Mouse (Mus musculus): ENCODE data around the gene Gm17359. TPM values are rescaled to one million over a fixed set of nuclear protein-coding genes. Genes with fewer than 3 reads are reported as not detected.
A peak's percentile ranks its signal among the peaks of the same experiment; 100 is the strongest.

Gene Gm17359
- total RNA-seq (2014; fragmentation: Nextera tagmentation) (not detected in 2 replicates), total RNA-seq (2017) (not detected in 2 replicates), polyA plus RNA-seq (2012) (not detected in 2 replicates)

DNA sequence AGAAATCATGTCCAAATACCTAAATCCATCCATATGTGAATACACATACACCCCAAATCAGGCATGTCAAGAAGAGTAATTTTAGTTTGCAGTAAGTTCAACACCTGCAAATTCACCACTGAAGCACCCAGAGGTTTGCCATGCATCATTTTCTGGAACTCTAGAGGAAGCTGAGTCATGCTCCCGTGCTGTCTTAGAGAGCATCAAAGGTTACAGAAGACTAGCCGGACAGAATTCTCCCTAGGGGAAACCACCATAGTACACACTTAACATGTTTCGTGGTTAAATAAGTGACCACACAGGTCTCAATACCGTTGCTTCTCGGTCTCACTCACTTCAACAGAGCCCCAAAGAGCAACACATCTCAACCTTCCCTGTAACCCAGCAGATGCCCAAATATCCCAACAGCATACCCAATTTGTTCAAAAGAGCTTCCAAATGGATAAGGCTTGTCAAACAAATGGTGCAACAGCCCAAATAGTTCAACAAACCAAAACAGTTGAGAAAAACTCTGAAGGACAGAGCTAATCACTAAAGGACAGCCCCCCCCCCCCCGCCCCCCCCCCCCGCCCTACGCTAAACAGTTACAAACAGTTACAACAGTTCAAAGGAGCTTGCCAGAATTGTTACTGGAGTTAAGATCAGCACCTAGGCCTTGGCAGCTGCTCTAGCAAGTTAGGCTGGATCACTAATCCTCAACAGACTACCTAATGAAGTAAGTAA, at the start of gene Gm17359:
TSS of gene Gm17359 (plus strand) at position 618 of the 723 bp plus-strand sequence.
- Histone ChIP-seq H3K4me1 (ENCODE audit: insufficient read depth, low read depth, low read length) (peaks cover 37% of the 10 kb centered on the region), H3K4me3 (ENCODE audit: low read depth, low read length) (no peak within 1 kb of the TSS), H3K27me3 (ENCODE audit: insufficient read depth, low read length) (peaks cover 3% of the 10 kb centered on the region), H3K9me3 (replicated peaks) (no peaks in the 10 kb centered on the region), H3K36me3 (replicated peaks) (no peaks in the 10 kb centered on the region)
- DNase-seq (ENCODE audit: low spot score) (no peak), ATAC-seq (ENCODE audit: extremely low read depth, insufficient number of reproducible peaks, low FRiP score, poor library complexity, severe bottlenecking) (no peak)
- TF ChIP-seq CTCF (IDR thresholded peaks at IDR 0.05; ENCODE audit: low read depth, low read length) (no peak), TAL1 (conservative IDR thresholded peaks at IDR 0.05; ENCODE audit: low read depth, low read length) (no peak), POLR2AphosphoS5 (IDR thresholded peaks at IDR 0.05; ENCODE audit: insufficient replicate concordance, low read depth, low read length) (no peak), GATA1 (IDR thresholded peaks at IDR 0.05; ENCODE audit: borderline replicate concordance, low read length) (no peak), GATA2 (IDR thresholded peaks at IDR 0.05; ENCODE audit: borderline replicate concordance, low read depth, low read length) (no peak)

GRCm38 (mm10) chr3:79287108-79287576, 49.3 kb upstream of the Gm17359 start:
- Histone ChIP-seq H3K36me3 (replicated peaks) (peaks cover 1% of the 10 kb centered on the region), H3K9me3 (replicated peaks) (peaks cover 8% of the 10 kb centered on the region), H3K27me3 (ENCODE audit: insufficient read depth, low read length) (peaks cover 14% of the 10 kb centered on the region; the same call in 1 of the 2 replicates), H3K4me1 (ENCODE audit: insufficient read depth, low read depth, low read length) (peaks cover 62% of the 10 kb centered on the region), H3K4me3 (ENCODE audit: low read depth, low read length) (peak overlapping the region; percentile 85)
- TF ChIP-seq CTCF (IDR thresholded peaks at IDR 0.05; ENCODE audit: low read depth, low read length): no peak
- no peak for TF ChIP-seq POLR2AphosphoS5 (IDR thresholded peaks at IDR 0.05; ENCODE audit: insufficient replicate concordance, low read depth, low read length)
- DNase-seq (ENCODE audit: low spot score) (peak; percentile 82), ATAC-seq (ENCODE audit: extremely low read depth, insufficient number of reproducible peaks, low FRiP score, poor library complexity, severe bottlenecking) (peak; percentile 98)

- H3K4me1 ChIP-seq (ENCODE audit: insufficient read depth, low read depth, low read length): peaks cover 59% of the 10 kb centered on the region
- TF ChIP-seq GATA2 (IDR thresholded peaks at IDR 0.05; ENCODE audit: borderline replicate concordance, low read depth, low read length) (no peak), TAL1 (conservative IDR thresholded peaks at IDR 0.05; ENCODE audit: low read depth, low read length) (no peak), GATA1 (IDR thresholded peaks at IDR 0.05; ENCODE audit: borderline replicate concordance, low read length) (no peak), CTCF (IDR thresholded peaks at IDR 0.05; ENCODE audit: low read depth, low read length) (no peak), POLR2AphosphoS5 (IDR thresholded peaks at IDR 0.05; ENCODE audit: insufficient replicate concordance, low read depth, low read length) (no peak)
- H3K9me3 ChIP-seq (replicated peaks): peaks cover 8% of the 10 kb centered on the region
- peaks cover 14% of the 10 kb centered on the region; the same call in 1 of the 2 replicates for H3K27me3 ChIP-seq (ENCODE audit: insufficient read depth, low read length)
- no peak for ATAC-seq (ENCODE audit: extremely low read depth, insufficient number of reproducible peaks, low FRiP score, poor library complexity, severe bottlenecking)
- no peak for DNase-seq (ENCODE audit: low spot score)
- H3K4me3 ChIP-seq (ENCODE audit: low read depth, low read length): peak overlapping the region; percentile 85
- no peaks in the 10 kb centered on the region for H3K36me3 ChIP-seq (replicated peaks)
Measured at GRCm38 (mm10) chr3:79287699-79288458, 48.6 kb upstream of the Gm17359 start.

GRCm38 (mm10) chr3:79289050-79289449, 47.4 kb upstream of the Gm17359 start:
- Histone ChIP-seq H3K36me3 (replicated peaks) (no peaks in the 10 kb centered on the region), H3K4me3 (ENCODE audit: low read depth, low read length) (no peak overlapping the region), H3K27me3 (ENCODE audit: insufficient read depth, low read length) (peaks cover 14% of the 10 kb centered on the region; the same call in 1 of the 2 replicates), H3K9me3 (replicated peaks) (peaks cover 8% of the 10 kb centered on the region), H3K4me1 (ENCODE audit: insufficient read depth, low read depth, low read length) (peaks cover 64% of the 10 kb centered on the region)
- TF ChIP-seq CTCF (IDR thresholded peaks at IDR 0.05; ENCODE audit: low read depth, low read length) (no peak), TAL1 (conservative IDR thresholded peaks at IDR 0.05; ENCODE audit: low read depth, low read length) (no peak), POLR2AphosphoS5 (IDR thresholded peaks at IDR 0.05; ENCODE audit: insufficient replicate concordance, low read depth, low read length) (no peak), GATA2 (IDR thresholded peaks at IDR 0.05; ENCODE audit: borderline replicate concordance, low read depth, low read length) (no peak), GATA1 (IDR thresholded peaks at IDR 0.05; ENCODE audit: borderline replicate concordance, low read length) (no peak)
- ATAC-seq (ENCODE audit: extremely low read depth, insufficient number of reproducible peaks, low FRiP score, poor library complexity, severe bottlenecking) (no peak), DNase-seq (ENCODE audit: low spot score) (no peak)

DNA sequence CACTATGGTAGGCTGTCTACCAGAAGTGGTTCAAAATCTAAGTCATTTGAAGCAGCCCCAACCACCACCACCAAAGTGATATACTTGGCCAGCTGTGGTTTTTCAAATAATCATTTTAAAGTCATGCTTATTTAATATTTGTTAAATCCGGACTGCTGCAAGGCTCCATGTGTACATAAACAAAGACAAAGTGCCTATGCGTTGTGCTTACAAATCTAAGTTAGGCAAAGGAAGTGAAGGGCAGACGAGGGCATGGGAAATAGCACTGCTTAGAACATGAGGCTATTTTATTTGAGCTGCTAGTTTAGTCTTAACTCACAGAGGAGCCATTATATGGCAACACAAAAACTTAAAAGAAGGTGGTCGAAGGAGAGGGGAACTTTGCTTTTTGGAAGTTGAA, 43.4 kb upstream of the Gm17359 start:
- H3K27me3 ChIP-seq (ENCODE audit: insufficient read depth, low read length): peaks cover 13% of the 10 kb centered on the region; the same call in 1 of the 2 replicates
- no peak overlapping the region for H3K4me3 ChIP-seq (ENCODE audit: low read depth, low read length)
- no peak for DNase-seq (ENCODE audit: low spot score)
- no peak for ATAC-seq (ENCODE audit: extremely low read depth, insufficient number of reproducible peaks, low FRiP score, poor library complexity, severe bottlenecking)
- H3K4me1 ChIP-seq (ENCODE audit: insufficient read depth, low read depth, low read length): peaks cover 66% of the 10 kb centered on the region
- no peak for TF ChIP-seq GATA1 (IDR thresholded peaks at IDR 0.05; ENCODE audit: borderline replicate concordance, low read length)
- TF ChIP-seq TAL1 (conservative IDR thresholded peaks at IDR 0.05; ENCODE audit: low read depth, low read length): no peak
- TF ChIP-seq POLR2AphosphoS5 (IDR thresholded peaks at IDR 0.05; ENCODE audit: insufficient replicate concordance, low read depth, low read length): no peak
- TF ChIP-seq CTCF (IDR thresholded peaks at IDR 0.05; ENCODE audit: low read depth, low read length): no peak
- no peak for TF ChIP-seq GATA2 (IDR thresholded peaks at IDR 0.05; ENCODE audit: borderline replicate concordance, low read depth, low read length)
- H3K36me3 ChIP-seq (replicated peaks): no peaks in the 10 kb centered on the region
- H3K9me3 ChIP-seq (replicated peaks): no peaks in the 10 kb centered on the region

GRCm38 (mm10) chr3:79294701-79295100, 41.8 kb upstream of the Gm17359 start:
- Histone ChIP-seq H3K4me1 (ENCODE audit: insufficient read depth, low read depth, low read length) (peaks cover 54% of the 10 kb centered on the region), H3K9me3 (replicated peaks) (no peaks in the 10 kb centered on the region), H3K36me3 (replicated peaks) (no peaks in the 10 kb centered on the region), H3K27me3 (ENCODE audit: insufficient read depth, low read length) (peaks cover 21% of the 10 kb centered on the region), H3K4me3 (ENCODE audit: low read depth, low read length) (no peak overlapping the region)
- ATAC-seq (ENCODE audit: extremely low read depth, insufficient number of reproducible peaks, low FRiP score, poor library complexity, severe bottlenecking) (no peak), DNase-seq (ENCODE audit: low spot score) (no peak)
- TF ChIP-seq CTCF (IDR thresholded peaks at IDR 0.05; ENCODE audit: low read depth, low read length) (no peak), POLR2AphosphoS5 (IDR thresholded peaks at IDR 0.05; ENCODE audit: insufficient replicate concordance, low read depth, low read length) (no peak), GATA1 (IDR thresholded peaks at IDR 0.05; ENCODE audit: borderline replicate concordance, low read length) (no peak), GATA2 (IDR thresholded peaks at IDR 0.05; ENCODE audit: borderline replicate concordance, low read depth, low read length) (no peak), TAL1 (conservative IDR thresholded peaks at IDR 0.05; ENCODE audit: low read depth, low read length) (no peak)
